Mouse (Mus musculus) spleen, postnatal 4 days (tissue): ENCODE results near the gene Lgsn.

Experiments
- DNase-seq, 2 experiments: peaks; one replicate each; pipeline ENCODE4 v3.0.0; 2022; ENCODE audit warnings: low spot score in 2 of 2

Gene Lgsn

GRCm38 (mm10) chr1:31214831-31215230 is 38.6 kb downstream of the Lgsn start:
- DNase-seq: no peak

- DNase-seq: no peak
Measured at GRCm38 (mm10) chr1:31220599-31221250, 44.5 kb downstream of the Lgsn start.

- no peak for DNase-seq
Measured at GRCm38 (mm10) chr1:31222564-31222963, 46.4 kb downstream of the Lgsn start, which contains the start of the genes 4931428L18Rik and Pih1d3. Gene 4931428L18Rik (minus strand): TSS chr1:31222684. Gene Pih1d3 (plus strand): TSS chr1:31222838.

GRCm38 (mm10) chr1:31233319-31234036 is 57.3 kb downstream of the Lgsn start:
- no peak for DNase-seq
